Mouse (Mus musculus): ENCODE data around the gene 2610042L04Rik. TPM values are rescaled to one million over a fixed set of nuclear protein-coding genes. Genes with fewer than 3 reads are reported as not detected.

2610042L04Rik gene
- not detected for total RNA-seq (2023)

GRCm38 (mm10) chr14:4334476-4335080, at the start of gene 2610042L04Rik:
Gene 2610042L04Rik (plus strand): TSS chr14:4334763.

GRCm38 (mm10) chr14:4316983-4317382, 17.6 kb upstream of the 2610042L04Rik start, which contains the start of gene Gm3149:
Gene Gm3149 (plus strand): TSS chr14:4317283.

GRCm38 (mm10) chr14:4397226-4397625, 62.7 kb downstream of the 2610042L04Rik start, which contains the start of gene Gm3159:
Gene Gm3159 (plus strand): TSS chr14:4397526.

Other genes starting within 250 kb of the 2610042L04Rik start
- gene Gm8108, start 224.2 kb upstream of the 2610042L04Rik start, total RNA-seq (2023) = not detected
- gene Gm3127, start 169.7 kb upstream of the 2610042L04Rik start, total RNA-seq (2023) = not detected
- gene Gm2974, start 152.2 kb upstream of the 2610042L04Rik start, total RNA-seq (2023) = not detected
- gene Gm3138, start 85.1 kb upstream of the 2610042L04Rik start, total RNA-seq (2023) = not detected
- not detected for gene Gm3149, start 17.5 kb upstream of the 2610042L04Rik start, total RNA-seq (2023)
- gene Gm3159, start 62.8 kb downstream of the 2610042L04Rik start, total RNA-seq (2023) = not detected
- gene Gm3164, start 80.7 kb downstream of the 2610042L04Rik start, total RNA-seq (2023) = not detected
- gene Gm3173, start 96.2 kb downstream of the 2610042L04Rik start, total RNA-seq (2023) = not detected
- not detected for gene Gm3182, start 147.0 kb downstream of the 2610042L04Rik start, total RNA-seq (2023)
- gene Gm3047, start 220.6 kb downstream of the 2610042L04Rik start, total RNA-seq (2023) = not detected